Mouse (Mus musculus) heart, embryonic 16.5 days (tissue): ENCODE results near the gene Slc9a9. TPM values are rescaled to one million over a fixed set of nuclear protein-coding genes. Genes with fewer than 3 reads are reported as not detected.

Source experiments
- ATAC-seq: fragments of 200-750 bp; cut with Nextera tagmentation; replicated peaks from 2 replicates; pipeline ENCODE4 v1.8.0; 2017; ENCODE audit warnings: moderate number of reproducible peaks; ENCODE audit not compliant: insufficient read depth, low FRiP score; ENCODE audit errors: extremely low read depth
- H3K27ac ChIP-seq: fragments of 300-500 bp; sonication (generic); 2 replicates; pipeline ENCODE4 v1.5.1; 2014; ENCODE audit warnings: mild to moderate bottlenecking, low read length, control low read depth, moderate library complexity
- H3K27me3 ChIP-seq: fragments of 300-500 bp; sonication (generic); 2 replicates; pipeline ENCODE4 v1.6.1; 2014; ENCODE audit warnings: low read length, mixed read lengths; ENCODE audit not compliant: control insufficient read depth, insufficient read depth
- H3K36me3 ChIP-seq: fragments of 300-500 bp; sonication (generic); 2 replicates; pipeline ENCODE4 v1.6.1; 2014; ENCODE audit not compliant: control insufficient read depth, insufficient read depth
- H3K4me1 ChIP-seq: fragments of 300-500 bp; sonication (generic); 2 replicates; pipeline ENCODE4 v1.6.1; 2014; ENCODE audit warnings: low read length, mixed read lengths; ENCODE audit not compliant: control insufficient read depth, insufficient read depth
- H3K4me2 ChIP-seq: fragments of 300-500 bp; sonication (generic); 2 replicates; pipeline ENCODE4 v1.6.1; 2014; ENCODE audit warnings: low read depth, mild to moderate bottlenecking, control low read depth, low read length
- H3K4me3 ChIP-seq: fragments of 300-500 bp; sonication (generic); 2 replicates; pipeline ENCODE4 v1.5.1; 2014; ENCODE audit warnings: mild to moderate bottlenecking, control low read depth, low read length
- H3K9ac ChIP-seq: fragments of 300-500 bp; sonication (generic); 2 replicates; pipeline ENCODE4 v1.6.1; 2014; ENCODE audit warnings: low read length, control low read depth
- H3K9me3 ChIP-seq: fragments of 300-500 bp; sonication (generic); replicated peaks from 2 replicates; pipeline ENCODE4 v1.6.1; 2016; ENCODE audit warnings: low read length; ENCODE audit not compliant: control insufficient read depth
- WGBS: fragments of 180-500 bp; shearing (Covaris S2); extraction: QIAGEN DNeasy Blood & Tissue Kit; methylation state at CpG from one replicate; pipeline ENCODE4 v1.1.7; 2014; 5-methylcytosine and 5-hydroxymethylcytosine counted together
- polyA plus RNA-seq: library from polyadenylated mRNA; unstranded; fragments of >200 nt; fragmentation: Nextera tagmentation; extraction: Ambion mirVana; gene quantifications from 2 replicates; pipeline ENCODE4 v1.2.1, GENCODE M21; 2015

The Slc9a9 gene
- polyA plus RNA-seq, 1 experiment from 2014 or later: 6.3 TPM

DNA sequence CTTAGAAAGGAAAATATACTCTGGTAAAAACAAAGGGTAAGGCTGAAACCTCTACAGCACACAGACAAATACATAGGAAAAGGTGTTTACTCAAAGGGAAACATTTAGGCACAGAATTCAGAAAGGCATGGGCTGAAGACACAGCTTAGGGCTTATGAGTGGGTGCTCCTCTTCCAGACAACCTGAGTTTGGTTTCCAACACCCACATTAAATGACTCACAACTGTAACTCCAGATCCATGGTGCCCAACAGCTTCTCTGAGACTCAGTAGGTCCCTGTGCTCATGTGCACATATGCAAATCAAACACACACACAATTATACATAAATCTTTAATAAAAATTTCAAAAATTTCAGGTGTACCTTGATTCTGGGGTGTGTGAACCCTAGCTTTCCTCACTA, 133.4 kb downstream of the Slc9a9 start:
- Histone ChIP-seq H3K9me3 (no peaks in the 10 kb centered on the region), H3K36me3 (no peaks in the 10 kb centered on the region), H3K27me3 (no peaks in the 10 kb centered on the region), H3K4me1 (no peaks in the 10 kb centered on the region), H3K27ac (no peak overlapping the region), H3K4me3 (no peak overlapping the region), H3K9ac (no peak overlapping the region), H3K4me2 (no peak overlapping the region)
- no peak for ATAC-seq

DNA sequence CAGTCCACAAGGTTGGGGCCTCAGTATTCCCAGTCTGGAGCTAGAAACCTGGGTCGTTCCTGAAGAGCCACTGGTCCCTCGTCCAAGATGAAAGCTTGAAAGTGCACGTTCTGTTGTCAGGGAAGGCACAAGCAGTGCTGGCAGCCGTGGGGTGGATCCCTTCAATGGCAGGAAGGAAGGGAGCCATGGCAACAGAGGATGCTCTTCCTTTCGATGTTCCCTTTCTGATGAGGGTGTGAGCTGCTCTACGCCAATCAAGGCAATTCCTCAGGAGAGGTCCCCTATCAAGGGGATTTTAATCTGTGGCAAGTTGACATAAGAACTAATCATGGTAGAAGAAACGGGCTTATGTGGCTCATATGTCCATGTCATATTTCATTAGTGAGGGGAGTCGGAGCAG, 135.8 kb downstream of the Slc9a9 start:
- Histone ChIP-seq H3K4me3 (no peak overlapping the region), H3K9ac (no peak overlapping the region), H3K36me3 (no peaks in the 10 kb centered on the region), H3K27ac (no peak overlapping the region), H3K27me3 (no peaks in the 10 kb centered on the region), H3K4me1 (no peaks in the 10 kb centered on the region), H3K4me2 (no peak overlapping the region), H3K9me3 (no peaks in the 10 kb centered on the region)
- ATAC-seq: no peak
- 59% methylated on average over 8 of the region's 8 CpGs for whole genome bisulfite sequencing

DNA sequence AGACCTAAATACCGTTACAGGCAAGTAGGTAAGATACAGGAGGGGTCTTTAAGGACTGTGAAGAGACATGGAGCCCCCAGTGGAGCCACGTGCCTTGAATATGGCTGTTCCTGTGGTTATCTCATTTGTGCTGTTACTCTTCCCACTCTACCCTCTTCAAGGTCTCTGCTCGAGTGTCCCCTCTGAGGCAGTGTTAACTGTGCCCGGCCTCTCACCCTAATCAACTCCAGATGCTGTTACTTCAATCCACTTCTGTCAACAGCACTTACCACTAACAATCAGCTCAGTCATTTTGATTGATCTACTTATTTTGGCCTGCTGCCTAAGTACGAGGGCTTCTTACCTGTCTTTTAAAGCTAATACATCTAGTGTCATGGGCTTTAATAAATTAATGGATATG, 145.8 kb downstream of the Slc9a9 start:
- Histone ChIP-seq H3K4me2 (no peak overlapping the region), H3K27ac (no peak overlapping the region)

DNA sequence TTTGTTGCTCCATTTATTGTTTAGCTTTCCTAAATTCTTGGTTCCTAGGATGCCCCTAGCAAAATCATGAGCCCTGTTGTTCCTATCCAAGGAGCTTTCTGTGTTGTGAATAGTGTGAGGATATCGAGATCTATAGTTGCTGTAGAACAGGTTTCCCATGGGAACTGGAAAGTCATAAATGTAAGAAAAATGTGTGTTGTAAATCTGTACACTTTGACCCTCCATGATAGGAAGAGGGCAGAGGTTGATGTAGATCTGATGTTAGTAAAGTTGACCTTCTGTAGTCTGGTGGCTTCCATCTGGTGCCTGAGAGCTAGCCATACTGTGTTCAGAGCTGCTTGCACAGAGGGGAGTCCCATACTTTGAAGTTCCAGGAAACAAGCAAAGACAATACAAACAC, 151.6 kb downstream of the Slc9a9 start:
- no peak for ATAC-seq
- H3K4me3 ChIP-seq: no peak overlapping the region
- 72% methylated on average over 1 of the region's 1 CpGs for WGBS

More for the DNA sequence above, 145.8 kb downstream of the Slc9a9 start:
- WGBS: 18% methylated on average over 5 of the region's 5 CpGs
- ATAC-seq: no peak
- no peaks in the 10 kb centered on the region for H3K27me3 ChIP-seq
- no peak overlapping the region for H3K9ac ChIP-seq
- H3K4me3 ChIP-seq: no peak overlapping the region
- no peaks in the 10 kb centered on the region for H3K36me3 ChIP-seq
- H3K4me1 ChIP-seq: 0 out of 2 replicates have a peak, but pooled peaks cover 3% of the 10 kb centered on the region
- no peaks in the 10 kb centered on the region for H3K9me3 ChIP-seq

DNA sequence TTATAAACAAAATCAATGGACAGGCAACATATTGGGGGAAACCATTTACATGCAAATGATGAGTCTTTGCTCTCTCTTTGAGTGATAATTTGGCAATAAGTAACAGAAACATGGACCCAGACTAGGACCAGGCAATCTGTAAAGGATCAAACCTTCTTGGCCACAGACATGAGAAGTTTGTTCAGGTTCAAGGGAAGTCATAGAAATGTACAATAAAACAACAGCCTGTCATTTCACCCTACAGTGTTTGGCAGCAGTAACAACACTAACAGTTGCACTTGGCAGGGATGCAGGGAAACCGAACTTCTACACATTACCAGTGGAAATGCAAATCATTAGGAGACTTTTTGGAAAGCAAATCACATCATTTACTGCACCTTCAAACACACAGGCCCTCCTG, 164.1 kb downstream of the Slc9a9 start:
- Histone ChIP-seq H3K27me3 (no peaks in the 10 kb centered on the region), H3K36me3 (no peaks in the 10 kb centered on the region), H3K9me3 (no peaks in the 10 kb centered on the region), H3K27ac (no peak overlapping the region), H3K4me3 (no peak overlapping the region), H3K9ac (no peak overlapping the region), H3K4me2 (no peak overlapping the region), H3K4me1 (no peaks in the 10 kb centered on the region)
- ATAC-seq: no peak
- 70% methylated on average over 1 of the region's 1 CpGs for WGBS

More for the DNA sequence above, 151.6 kb downstream of the Slc9a9 start:
- Histone ChIP-seq H3K9ac (no peak overlapping the region), H3K36me3 (no peaks in the 10 kb centered on the region), H3K9me3 (no peaks in the 10 kb centered on the region), H3K4me1 (no peaks in the 10 kb centered on the region), H3K27ac (no peak overlapping the region), H3K27me3 (no peaks in the 10 kb centered on the region), H3K4me2 (no peak overlapping the region)

DNA sequence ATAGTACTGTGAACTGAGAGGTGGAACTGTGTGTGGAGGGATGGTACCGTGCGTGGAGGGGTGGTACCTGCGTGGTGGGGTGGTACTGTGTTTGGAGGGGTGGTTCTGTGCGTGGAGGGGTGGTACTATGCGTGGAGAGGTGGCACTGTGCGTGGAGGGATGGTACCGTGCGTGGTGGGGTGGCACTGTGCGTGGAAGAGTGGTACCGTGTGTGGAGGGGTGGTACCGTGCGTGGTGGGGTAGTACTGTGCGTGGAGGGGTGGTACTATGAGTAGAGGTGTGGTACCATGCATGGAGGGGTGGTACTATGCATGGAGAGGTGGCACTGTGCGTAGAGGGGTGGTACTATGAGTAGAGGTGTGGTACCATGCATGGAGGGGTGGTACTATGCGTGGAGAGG, 167.7 kb downstream of the Slc9a9 start:
- no peaks in the 10 kb centered on the region for H3K27me3 ChIP-seq
- H3K4me2 ChIP-seq: no peak overlapping the region
- WGBS: 88% methylated on average over 15 of the region's 15 CpGs
- H3K27ac ChIP-seq: no peak overlapping the region
- no peaks in the 10 kb centered on the region for H3K9me3 ChIP-seq
- H3K36me3 ChIP-seq: no peaks in the 10 kb centered on the region
- no peak overlapping the region for H3K9ac ChIP-seq
- no peaks in the 10 kb centered on the region for H3K4me1 ChIP-seq
- no peak overlapping the region for H3K4me3 ChIP-seq
- ATAC-seq: no peak

DNA sequence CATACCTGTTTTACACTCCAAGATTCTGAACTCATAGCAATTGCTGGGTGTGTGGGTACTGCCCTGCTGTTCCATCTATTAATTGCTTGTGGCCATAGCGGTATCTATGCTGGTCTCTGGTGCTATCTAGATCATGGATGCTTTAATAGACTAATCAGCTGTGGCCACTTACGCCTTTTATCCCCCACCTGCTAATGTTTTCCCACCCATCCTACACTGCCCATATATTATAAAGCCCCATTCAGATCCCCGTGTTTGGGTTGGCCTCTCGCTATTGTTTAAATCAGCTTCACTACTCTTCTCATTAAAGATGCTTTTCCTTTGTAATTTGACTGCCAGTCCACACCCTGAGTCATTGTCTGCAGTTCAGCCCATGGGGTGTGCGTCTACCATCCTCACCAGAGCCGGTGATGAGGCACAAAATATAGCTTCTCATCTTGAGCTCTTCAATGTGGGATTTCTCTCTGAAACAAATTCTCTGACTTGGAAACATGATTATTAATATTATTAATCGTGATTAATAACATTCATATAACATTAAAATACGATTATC, 168.8 kb downstream of the Slc9a9 start:
- Histone ChIP-seq H3K9ac (no peak overlapping the region), H3K36me3 (no peaks in the 10 kb centered on the region), H3K4me3 (no peak overlapping the region), H3K9me3 (no peaks in the 10 kb centered on the region), H3K4me1 (no peaks in the 10 kb centered on the region), H3K27ac (no peak overlapping the region), H3K27me3 (no peaks in the 10 kb centered on the region), H3K4me2 (no peak overlapping the region)
- ATAC-seq: no peak
- 81% methylated on average over 8 of the region's 8 CpGs for WGBS

DNA sequence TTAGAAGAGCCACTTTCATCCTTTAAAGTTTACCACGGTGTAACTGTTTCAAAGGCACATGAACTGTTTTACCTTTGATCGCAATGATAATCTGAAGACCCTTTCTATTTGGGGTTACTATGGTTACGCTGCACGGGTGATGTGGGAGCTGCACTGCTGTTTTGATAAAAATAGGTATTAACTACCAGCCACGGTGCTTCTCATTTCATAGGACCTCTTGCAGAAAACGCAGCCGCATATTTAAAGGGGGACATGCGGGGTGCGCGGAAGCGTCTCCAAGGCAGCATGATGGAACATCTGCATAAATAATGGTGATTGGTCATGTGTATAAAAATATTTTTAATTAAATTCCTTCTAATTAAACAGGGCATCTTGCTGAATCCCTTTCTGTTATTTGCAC, 169.5 kb downstream of the Slc9a9 start:
- WGBS: 84% methylated on average over 11 of the region's 11 CpGs
- no peaks in the 10 kb centered on the region for H3K36me3 ChIP-seq
- ATAC-seq: no peak
- no peaks in the 10 kb centered on the region for H3K27me3 ChIP-seq
- no peaks in the 10 kb centered on the region for H3K9me3 ChIP-seq
- no peak overlapping the region for H3K4me3 ChIP-seq
- H3K9ac ChIP-seq: no peak overlapping the region
- H3K27ac ChIP-seq: no peak overlapping the region
- H3K4me1 ChIP-seq: no peaks in the 10 kb centered on the region
- H3K4me2 ChIP-seq: no peak overlapping the region

DNA sequence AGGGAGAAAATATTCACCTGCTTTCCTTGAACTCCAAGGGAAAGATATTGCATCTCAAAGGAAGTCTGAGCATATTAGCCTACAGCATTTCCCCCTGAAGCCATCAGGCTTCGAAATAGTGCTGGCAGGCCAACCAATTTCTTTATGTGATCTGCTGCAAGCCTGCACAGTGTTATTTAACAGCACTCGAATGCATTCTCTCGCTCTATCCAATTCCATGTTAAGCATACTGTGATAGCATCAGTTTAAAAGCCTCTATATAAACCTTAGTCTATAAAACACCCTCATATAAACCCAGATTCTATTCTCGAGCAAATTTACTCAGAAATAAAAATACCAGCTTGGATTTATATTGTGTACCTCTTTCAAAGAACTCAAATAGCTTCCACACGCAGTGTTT, 170.7 kb downstream of the Slc9a9 start:
- Histone ChIP-seq H3K4me1 (no peaks in the 10 kb centered on the region), H3K36me3 (no peaks in the 10 kb centered on the region), H3K9ac (no peak overlapping the region), H3K9me3 (no peaks in the 10 kb centered on the region), H3K27ac (no peak overlapping the region), H3K27me3 (no peaks in the 10 kb centered on the region), H3K4me3 (no peak overlapping the region), H3K4me2 (no peak overlapping the region)
- no peak for ATAC-seq
- 78% methylated on average over 5 of the region's 5 CpGs for WGBS

DNA sequence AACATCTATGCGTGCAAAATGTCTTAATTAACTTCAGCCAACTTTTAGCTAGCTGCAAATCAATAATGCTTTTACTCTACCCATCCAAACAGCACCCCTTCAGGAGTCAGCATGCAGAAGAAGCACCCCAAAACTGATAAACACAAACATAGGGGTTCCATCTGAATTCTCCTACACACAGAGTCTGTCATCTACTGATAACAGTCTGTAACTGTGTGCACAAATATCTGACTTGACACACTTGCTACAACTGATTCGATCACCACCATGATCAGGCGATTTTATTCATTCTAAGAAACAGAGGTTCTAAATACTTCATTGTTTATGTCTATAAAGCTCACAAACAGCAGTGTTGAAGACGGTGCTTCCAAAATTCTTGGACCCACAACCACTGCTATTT, 171.3 kb downstream of the Slc9a9 start:
- no peaks in the 10 kb centered on the region for H3K4me1 ChIP-seq
- no peak overlapping the region for H3K9ac ChIP-seq
- H3K27ac ChIP-seq: no peak overlapping the region
- WGBS: 79% methylated on average over 4 of the region's 4 CpGs
- no peak overlapping the region for H3K4me3 ChIP-seq
- no peaks in the 10 kb centered on the region for H3K36me3 ChIP-seq
- H3K9me3 ChIP-seq: no peaks in the 10 kb centered on the region
- no peak for ATAC-seq
- H3K27me3 ChIP-seq: no peaks in the 10 kb centered on the region
- no peak overlapping the region for H3K4me2 ChIP-seq
